Mouse (Mus musculus) mouse trophoblast stem cell (cell line): ENCODE data around the gene C1ql1.

Experiments used
- in situ Hi-C, 2 experiments: fragments of 300-500 bp; cut with MseI, MboI; formaldehyde crosslinking; loops; 2 replicates in 1 of 2; 3 replicates in 1 of 2; pipeline ENCODE4 v1.15.1; 2025

C1ql1 gene

GRCm38 (mm10) chr11:102901199-102901598 is 45.3 kb downstream of the C1ql1 start:
- in situ Hi-C loops = no loop called here

- in situ Hi-C loops = no loop called here
These were observed 45.7 kb downstream of the C1ql1 start, which contains the start of gene Gfap for GRCm38 (mm10) chr11:102900763-102901162. Gene Gfap (minus strand): TSS chr11:102900912.

- in situ Hi-C loops = no loop called here
These were observed 48.1 kb downstream of the C1ql1 start for GRCm38 (mm10) chr11:102898408-102898807.

- in situ Hi-C loops = no loop called here
These were observed 49.8 kb downstream of the C1ql1 start for GRCm38 (mm10) chr11:102896641-102897040.

GRCm38 (mm10) chr11:102895779-102896178 is 50.7 kb downstream of the C1ql1 start:
- in situ Hi-C loops = no loop called here

DNA sequence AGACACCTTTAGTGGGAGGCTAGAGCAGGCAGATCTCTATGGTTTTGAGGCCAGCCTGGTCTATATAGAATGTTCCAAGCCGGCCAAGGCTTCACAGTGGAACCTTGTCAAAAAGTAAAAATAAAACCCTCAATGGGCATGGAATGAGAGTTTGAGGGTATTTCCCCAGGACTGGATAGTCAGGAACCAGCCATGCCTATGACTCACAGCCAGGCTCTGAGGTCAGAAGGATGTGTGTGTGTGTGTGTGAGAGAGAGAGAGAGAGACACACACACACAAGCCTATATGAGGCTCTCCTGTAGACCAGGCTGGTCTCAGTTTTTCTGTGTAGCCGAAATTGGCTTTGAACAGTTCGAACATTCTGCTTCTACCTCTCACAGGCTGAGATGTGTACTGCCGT is 51.8 kb downstream of the C1ql1 start:
- in situ Hi-C loops = no loop called here

- in situ Hi-C loops = no loop called here
These were observed 53.4 kb downstream of the C1ql1 start for GRCm38 (mm10) chr11:102893015-102893651.

GRCm38 (mm10) chr11:102890096-102890495 is 56.4 kb downstream of the C1ql1 start:
- in situ Hi-C loops = no loop called here
